Mouse (Mus musculus): ENCODE data around the gene Cactin.

GRCm38 (mm10) chr10:81340551-81341332 is 19.8 kb downstream of the Cactin start:
- TF ChIP-seq EP300 (IDR thresholded peaks at IDR 0.05; ENCODE audit: low read depth), result no peak
- no peak for TF ChIP-seq CTCF (IDR thresholded peaks at IDR 0.05; ENCODE audit: low read depth)

Data from heart, postnatal 0 days (tissue).